Mouse (Mus musculus): ENCODE data around the gene Il5.

DNA sequence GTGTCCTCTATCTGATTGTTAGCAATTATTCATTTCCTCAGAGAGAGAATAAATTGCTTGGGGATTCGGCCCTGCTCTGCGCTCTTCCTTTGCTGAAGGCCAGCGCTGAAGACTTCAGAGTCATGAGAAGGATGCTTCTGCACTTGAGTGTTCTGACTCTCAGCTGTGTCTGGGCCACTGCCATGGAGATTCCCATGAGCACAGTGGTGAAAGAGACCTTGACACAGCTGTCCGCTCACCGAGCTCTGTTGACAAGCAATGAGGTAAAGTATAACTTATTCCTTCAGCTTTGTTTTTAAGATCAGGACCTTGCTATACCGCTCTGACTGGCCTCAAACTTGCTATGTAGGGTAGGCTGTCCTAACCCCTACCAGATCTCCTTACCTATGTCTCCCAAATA, at the start of gene Il5:
- TF ChIP-seq CTCF (conservative IDR thresholded peaks at IDR 0.05; ENCODE audit: low read length) (no peak), POU5F1 (IDR thresholded peaks at IDR 0.05; ENCODE audit: borderline replicate concordance, low read length) (no peak)
